Mouse (Mus musculus) T-helper 1 cell (primary cell): ENCODE data around the gene Tmem38b.
"Not testable (repeated sequence)": the region's sequence is repeated elsewhere in the genome, so short reads cannot be mapped to it uniquely, and the experiment has no call there.

Source experiments
- in situ Hi-C: fragments of 300-600 bp; cut with MboI, MseI; formaldehyde crosslinking; loops from one replicate; pipeline ENCODE4 v1.15.1; 2025; ENCODE audit warnings: high pct_unique_total_duplicates

Gene Tmem38b

DNA sequence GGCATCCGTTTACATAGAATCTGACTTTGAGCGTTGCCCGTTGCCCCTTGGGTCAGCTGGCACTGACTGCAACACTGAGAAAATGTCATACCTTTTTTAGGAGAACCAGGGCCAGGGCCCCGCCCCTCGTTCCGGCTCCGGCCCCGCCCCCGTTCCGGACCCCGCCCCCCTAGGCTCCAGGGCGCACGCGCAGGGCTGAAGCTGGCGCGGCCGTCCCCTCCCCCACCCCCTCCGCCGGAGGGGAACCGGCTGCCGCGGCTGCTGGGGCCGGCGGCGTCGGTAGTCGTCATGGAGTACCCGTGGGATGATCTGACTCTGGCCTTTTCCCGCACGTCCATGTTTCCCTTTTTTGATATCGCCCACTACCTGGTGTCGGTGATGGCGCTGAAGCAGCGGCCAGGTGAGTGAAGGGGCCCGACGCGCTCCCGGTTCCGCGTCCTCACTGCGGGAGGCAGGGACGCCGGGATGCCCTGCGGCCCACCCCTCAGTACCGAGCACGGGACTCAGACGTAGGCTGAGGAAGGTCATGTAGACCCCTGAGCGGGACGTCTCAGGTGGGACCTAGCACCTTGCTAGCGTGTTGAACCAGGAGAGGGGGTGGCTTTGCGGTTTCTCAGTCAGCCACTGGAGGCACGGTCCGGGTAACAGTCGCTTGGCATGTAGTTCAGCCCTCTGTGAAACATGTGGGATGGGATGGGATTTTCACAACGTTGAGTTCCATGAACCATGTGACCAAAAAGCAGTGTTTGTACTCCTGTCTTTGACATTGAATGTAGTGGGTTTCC lies at the start of gene Tmem38b:
Gene Tmem38b, plus strand, starts transcription at position 225 of the 785 bp plus-strand sequence.
- in situ Hi-C loops: no loop called here

DNA sequence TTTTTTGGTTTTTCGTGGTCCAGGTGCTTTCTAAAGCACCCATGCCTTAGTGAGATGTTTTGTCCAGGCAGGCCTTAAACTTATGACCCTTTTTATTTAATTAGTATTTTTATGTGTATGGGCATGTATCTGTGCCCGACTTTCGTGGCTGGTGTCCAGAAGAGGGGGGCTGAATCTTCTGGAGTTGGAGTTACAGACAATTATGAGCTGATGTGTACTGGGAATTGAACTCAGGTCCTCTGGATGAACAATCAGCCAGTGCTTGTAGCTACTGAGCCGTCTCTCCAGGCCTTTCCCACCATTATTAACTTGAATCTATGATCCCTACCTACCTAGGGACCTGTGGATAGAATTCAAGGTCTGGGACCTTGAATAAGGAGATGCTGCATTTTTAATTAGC lies 44.4 kb upstream of the Tmem38b start:
- in situ Hi-C loops: no loop called here

DNA sequence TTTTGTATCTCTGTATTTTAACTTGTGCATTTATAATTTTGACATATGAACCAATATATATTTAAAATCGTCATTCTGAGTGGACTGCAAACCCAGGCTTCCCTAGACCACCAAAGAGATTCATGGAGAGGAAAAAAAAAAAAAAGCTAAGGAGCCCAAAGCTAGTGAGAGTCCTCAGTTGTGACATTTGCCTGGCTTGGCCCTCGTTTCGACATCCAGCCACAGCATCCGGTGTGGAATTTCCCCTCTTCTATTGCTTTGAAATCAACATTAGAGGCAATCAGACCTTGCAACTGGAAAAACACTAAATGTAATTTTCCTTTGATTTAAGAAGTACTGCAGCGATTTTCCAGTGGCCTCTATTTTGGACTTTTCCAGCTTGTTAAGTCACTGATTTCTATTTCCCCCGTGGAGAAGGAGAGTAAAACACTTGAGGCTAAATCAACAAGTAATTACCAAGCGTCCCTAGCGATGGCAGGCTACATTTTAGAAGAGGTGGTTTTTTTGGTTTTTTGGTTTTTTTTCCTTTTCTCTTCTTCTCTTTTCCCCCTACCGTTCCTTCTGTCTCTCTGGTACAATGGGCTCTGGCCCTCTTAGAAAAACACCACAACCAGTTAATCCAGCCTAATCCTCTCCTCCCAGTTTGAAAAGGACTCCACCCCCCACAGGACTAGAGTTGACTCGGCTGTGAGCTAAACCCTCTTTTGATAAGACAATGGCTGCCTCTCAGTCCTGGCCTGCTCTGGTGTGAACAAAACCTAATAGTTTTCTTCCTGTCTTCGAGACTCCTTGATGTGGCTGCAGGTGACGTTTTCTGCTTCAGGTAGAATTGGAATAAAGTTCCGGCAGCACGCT lies 43.4 kb upstream of the Tmem38b start:
- in situ Hi-C loops: no loop called here

DNA sequence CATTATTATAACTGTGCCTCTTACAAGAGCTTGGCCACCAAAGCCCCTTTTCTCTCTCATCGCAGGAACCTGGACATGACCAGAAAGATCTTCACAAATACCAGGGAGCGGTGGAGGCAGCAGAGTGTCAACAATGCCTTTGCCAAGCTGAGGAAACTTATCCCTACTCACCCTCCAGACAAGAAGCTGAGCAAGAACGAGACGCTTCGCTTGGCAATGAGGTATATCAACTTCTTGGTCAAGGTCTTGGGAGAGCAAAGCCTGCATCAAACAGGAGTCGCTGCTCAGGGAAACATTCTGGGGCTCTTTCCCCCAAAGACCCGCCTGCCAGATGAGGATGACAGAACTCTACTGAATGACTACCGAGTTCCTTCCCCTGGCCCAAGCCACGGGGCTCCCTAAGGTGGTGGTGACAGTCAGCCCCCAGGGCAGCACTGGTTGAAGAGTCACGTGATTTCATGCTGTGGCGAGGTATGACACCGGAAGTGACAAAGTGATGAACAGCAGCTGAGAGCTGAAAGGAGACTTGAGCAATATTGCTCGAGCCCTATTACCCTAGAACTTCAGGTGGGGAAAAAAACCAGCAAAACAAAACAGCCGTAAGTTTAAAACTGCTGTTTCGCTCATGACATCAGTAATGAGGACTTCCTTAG lies 40.0 kb upstream of the Tmem38b start:
- in situ Hi-C loops: no loop called here

DNA sequence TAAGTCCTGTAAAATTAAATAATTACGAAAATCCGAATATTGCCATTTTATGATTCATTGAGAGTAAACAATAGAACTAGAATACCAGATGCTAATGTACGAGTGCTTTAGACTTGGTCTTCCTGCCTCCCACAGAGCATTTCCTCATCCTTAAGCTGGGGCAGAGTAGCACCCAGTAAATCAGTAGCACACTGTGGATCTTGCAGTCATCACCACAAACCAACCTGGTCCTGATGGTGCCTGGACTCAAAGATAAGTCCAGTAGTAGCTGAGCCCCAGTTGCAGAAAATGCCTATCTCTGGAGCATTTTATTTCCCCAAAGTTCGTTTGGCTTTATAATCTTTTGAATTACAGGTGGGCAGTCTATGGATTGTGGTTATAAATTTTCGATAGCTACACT lies 39.0 kb upstream of the Tmem38b start:
- in situ Hi-C loops: no loop called here

DNA sequence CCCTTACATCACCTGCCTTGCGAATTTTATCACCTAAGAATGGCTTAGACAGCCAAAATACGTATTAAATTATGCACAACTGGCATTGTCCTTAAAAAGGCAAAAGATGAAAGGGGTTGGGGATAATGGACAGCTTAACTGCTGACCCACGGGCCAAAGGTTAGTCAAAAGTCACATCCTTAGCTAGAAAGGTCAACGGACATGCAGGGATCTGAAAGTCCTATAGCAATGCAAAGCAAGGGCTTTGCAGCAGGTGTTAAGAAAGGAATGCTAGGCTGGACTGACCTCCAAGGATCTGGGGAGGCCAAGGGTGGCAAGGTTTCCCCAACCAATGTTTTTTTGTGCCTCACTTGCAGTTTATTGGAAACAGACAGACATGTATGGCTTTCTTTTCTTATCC lies 36.5 kb upstream of the Tmem38b start:
- in situ Hi-C loops: no loop called here

GRCm38 (mm10) chr4:53794257-53794966 lies 31.4 kb upstream of the Tmem38b start:
- in situ Hi-C loops: no loop called here

DNA sequence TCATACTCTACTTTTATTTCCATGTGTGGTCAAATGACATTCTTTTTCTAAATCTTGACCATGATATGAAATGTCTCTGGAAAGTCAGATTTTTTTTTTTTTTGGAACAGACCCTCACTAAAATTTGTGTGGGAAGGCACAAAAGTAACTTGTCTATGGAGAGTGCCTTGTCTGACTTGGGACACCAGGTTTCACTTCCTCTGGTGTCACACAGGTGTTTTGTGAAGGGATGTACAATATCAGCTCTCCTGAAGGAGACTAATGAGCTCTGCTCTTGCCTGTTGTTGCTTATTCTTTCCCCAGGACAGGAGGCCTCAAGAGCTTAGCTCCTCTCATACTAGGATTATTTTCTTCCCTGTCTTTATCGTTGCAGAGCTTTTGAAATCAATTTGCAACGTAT lies 30.8 kb upstream of the Tmem38b start:
- in situ Hi-C loops: loop anchor here (5.0 kb wide), 1 partner anchor 37 kb away; no protein-coding TSS in a partner anchor

- in situ Hi-C loops: loop anchor here (5.0 kb wide), 1 partner anchor 37 kb away; no protein-coding TSS in a partner anchor
Measured at GRCm38 (mm10) chr4:53795706-53796105, 30.1 kb upstream of the Tmem38b start.

DNA sequence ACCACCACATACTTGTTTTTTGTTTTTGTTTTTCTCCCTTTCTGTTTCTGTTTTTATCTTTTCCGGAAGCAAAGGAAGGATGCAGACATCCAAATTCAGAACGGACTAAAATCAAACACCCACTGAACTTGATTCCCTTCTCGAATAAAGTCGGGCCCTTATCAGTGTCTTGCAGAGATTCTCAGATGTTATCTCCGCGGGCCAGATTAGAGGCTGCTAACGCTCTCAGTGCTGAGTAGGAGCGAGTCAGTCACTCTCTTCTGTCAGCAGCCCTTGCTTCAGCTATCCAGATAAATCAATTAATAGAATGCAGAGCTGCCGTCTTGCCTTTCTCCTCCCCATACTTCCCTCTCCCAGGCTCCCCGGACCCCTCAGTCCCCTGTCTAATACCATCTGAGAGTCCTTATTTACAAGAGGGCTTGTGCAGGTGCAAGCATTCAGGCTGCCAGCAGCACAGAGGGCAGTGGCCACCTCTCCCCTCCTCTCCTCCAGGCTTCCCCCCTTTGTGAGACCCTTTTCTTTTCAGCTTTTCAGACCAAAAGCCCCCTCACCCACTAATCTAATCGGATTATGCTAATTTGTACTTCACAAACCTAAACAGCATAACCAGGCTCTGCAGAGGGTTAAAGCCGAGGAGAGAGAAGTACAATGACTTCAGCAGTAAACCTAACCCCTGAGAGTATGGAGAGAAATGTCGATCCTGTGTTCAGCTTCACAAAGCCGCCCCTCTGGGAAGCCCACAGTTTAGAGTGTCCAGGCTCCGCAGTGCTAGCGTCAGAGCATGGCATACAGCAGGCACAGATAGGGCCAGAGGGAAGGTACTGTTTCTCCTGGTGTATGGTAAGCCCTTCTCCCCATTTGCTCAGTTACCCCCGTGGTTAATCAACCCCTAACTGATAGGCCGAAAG lies 28.7 kb upstream of the Tmem38b start:
- in situ Hi-C loops: loop anchor here (5.0 kb wide), 1 partner anchor 35 kb away; no protein-coding TSS in a partner anchor

- in situ Hi-C loops: loop anchor here (5.0 kb wide), 1 partner anchor 33 kb away; no protein-coding TSS in a partner anchor
Measured at GRCm38 (mm10) chr4:53798896-53799676, 26.8 kb upstream of the Tmem38b start.

GRCm38 (mm10) chr4:53799753-53800152 lies 26.1 kb upstream of the Tmem38b start:
- in situ Hi-C loops: loop anchor here (5.0 kb wide), 1 partner anchor 33 kb away; no protein-coding TSS in a partner anchor

GRCm38 (mm10) chr4:53803674-53804073 lies 22.2 kb upstream of the Tmem38b start:
- in situ Hi-C loops: not testable (repeated sequence)

DNA sequence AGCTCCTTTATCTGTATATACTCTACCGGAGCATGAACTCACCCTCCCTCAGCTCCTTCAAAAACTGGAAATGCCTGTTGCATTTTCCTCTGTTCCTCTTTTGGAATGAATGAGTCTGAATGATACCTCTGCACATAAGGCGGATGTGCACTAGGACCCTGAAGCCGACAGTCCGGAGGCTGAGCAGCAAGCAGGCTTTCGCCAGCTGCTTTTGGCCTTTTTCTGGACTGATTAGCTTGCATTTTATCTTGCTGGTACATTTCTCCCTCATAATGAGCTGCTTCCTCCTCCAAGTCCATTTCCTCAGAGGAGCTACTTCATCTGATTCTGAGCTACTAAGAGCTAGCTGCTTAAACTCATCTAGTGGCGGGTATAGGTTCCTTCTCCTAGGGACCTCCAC lies 19.4 kb upstream of the Tmem38b start:
- in situ Hi-C loops: not testable (repeated sequence)

DNA sequence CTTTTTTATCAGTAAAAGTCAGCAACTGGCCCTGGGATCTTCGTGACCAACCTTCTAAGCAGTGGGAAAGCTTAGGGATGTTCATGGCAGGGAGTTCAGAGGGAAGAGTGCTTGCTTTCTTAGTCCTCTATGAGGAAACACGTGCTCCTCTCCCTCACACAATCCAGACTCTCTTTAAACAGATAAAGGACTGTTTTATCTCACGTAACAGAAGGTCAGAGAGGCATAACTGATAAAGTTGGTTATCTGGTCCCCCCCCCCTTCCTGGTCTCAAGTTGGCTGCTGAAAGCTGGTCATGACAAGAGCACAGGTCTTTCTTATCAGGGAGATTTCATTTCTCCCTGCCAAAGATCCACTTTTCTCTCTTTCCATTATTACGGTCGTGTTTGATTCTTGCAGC lies 7.5 kb upstream of the Tmem38b start:
- in situ Hi-C loops: no loop called here

- in situ Hi-C loops: no loop called here
Measured at GRCm38 (mm10) chr4:53823697-53824096, 2.1 kb upstream of the Tmem38b start.

DNA sequence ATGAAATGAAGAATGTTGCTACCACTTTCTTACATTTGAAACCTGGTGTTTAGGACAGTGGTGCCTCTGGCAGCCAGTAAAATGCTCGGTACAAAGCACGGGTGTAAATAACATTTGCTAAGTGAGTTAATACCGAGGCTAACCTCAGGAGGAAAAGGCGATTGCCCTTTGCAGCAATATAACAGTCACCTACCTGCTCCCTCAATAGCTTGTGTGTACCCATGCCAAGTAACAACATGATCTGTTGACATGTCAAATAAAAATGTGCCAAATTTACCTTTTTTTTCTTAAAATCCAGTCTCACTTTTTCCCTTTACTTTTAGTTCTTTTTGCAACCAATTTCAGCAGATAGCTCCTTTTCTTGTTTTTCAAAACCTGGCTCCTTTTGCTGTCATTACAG lies 1.0 kb upstream of the Tmem38b start:
- in situ Hi-C loops: no loop called here

GRCm38 (mm10) chr4:53826641-53827248 lies 900 bp downstream of the Tmem38b start:
- in situ Hi-C loops: no loop called here

- in situ Hi-C loops: no loop called here
Measured at GRCm38 (mm10) chr4:53827869-53828268, 2.0 kb downstream of the Tmem38b start.
